Mouse (Mus musculus) heart, embryonic 11.5 days (tissue): Measurements from ENCODE around the gene Cfap61. TPM values are rescaled to one million over a fixed set of nuclear protein-coding genes. Genes with fewer than 3 reads are reported as not detected.

Experiments
- ATAC-seq: fragments of 200-750 bp; cut with Nextera tagmentation; replicated peaks from 2 replicates; pipeline ENCODE4 v1.8.0; 2017; ENCODE audit warnings: moderate library complexity; ENCODE audit not compliant: insufficient number of reproducible peaks, low FRiP score, low TSS enrichment
- H3K27ac ChIP-seq: fragments of 300-500 bp; sonication (generic); 2 replicates; pipeline ENCODE4 v1.5.1; 2014; ENCODE audit warnings: mild to moderate bottlenecking, low read depth, low read length
- H3K27me3 ChIP-seq: fragments of 300-500 bp; sonication (generic); 2 replicates; pipeline ENCODE4 v1.6.1; 2014; ENCODE audit warnings: mild to moderate bottlenecking, low read length, mixed read lengths; ENCODE audit not compliant: control insufficient read depth, insufficient read depth
- H3K36me3 ChIP-seq: fragments of 300-500 bp; sonication (generic); 2 replicates; pipeline ENCODE4 v1.6.1; 2014; ENCODE audit warnings: mild to moderate bottlenecking, low read length, moderate library complexity, mixed read lengths; ENCODE audit not compliant: control insufficient read depth, insufficient read depth
- H3K4me1 ChIP-seq: fragments of 300-500 bp; sonication (generic); 2 replicates; pipeline ENCODE4 v1.6.1; 2014; ENCODE audit warnings: low read length; ENCODE audit not compliant: control insufficient read depth, insufficient read depth
- H3K4me2 ChIP-seq: fragments of 300-500 bp; sonication (generic); 2 replicates; pipeline ENCODE4 v1.6.1; 2014; ENCODE audit warnings: mild to moderate bottlenecking, moderate library complexity
- H3K4me3 ChIP-seq: fragments of 300-500 bp; sonication (generic); 2 replicates; pipeline ENCODE4 v1.5.1; 2014; ENCODE audit warnings: low read depth, low read length
- H3K9ac ChIP-seq: fragments of 300-500 bp; sonication (generic); 2 replicates; pipeline ENCODE4 v1.6.1; 2014; ENCODE audit warnings: mild to moderate bottlenecking, low read depth, low read length, moderate library complexity
- H3K9me3 ChIP-seq: fragments of 300-500 bp; sonication (generic); replicated peaks from 2 replicates; pipeline ENCODE4 v1.6.1; 2016; ENCODE audit warnings: low read length; ENCODE audit not compliant: control insufficient read depth
- WGBS: fragments of 180-500 bp; shearing (Covaris S2); extraction: QIAGEN DNeasy Blood & Tissue Kit; methylation state at CpG from one replicate; pipeline ENCODE4 v1.1.7; 2014; ENCODE audit not compliant: insufficient replicate concordance; 5-methylcytosine and 5-hydroxymethylcytosine counted together
- polyA plus RNA-seq: library from polyadenylated mRNA; unstranded; fragments of >200 nt; fragmentation: Nextera tagmentation; extraction: Ambion mirVana; gene quantifications from 2 replicates; pipeline ENCODE4 v1.2.1, GENCODE M21; 2014

The Cfap61 gene
- polyA plus RNA-seq, 1 experiment from 2014 or later = 0.10 TPM

GRCm38 (mm10) chr2:146259787-146260560 is 325.4 kb downstream of the Cfap61 start:
- Histone ChIP-seq H3K27me3 (no peaks in the 10 kb centered on the region), H3K4me3 (no peak overlapping the region), H3K9me3 (no peaks in the 10 kb centered on the region), H3K36me3 (no peaks in the 10 kb centered on the region), H3K4me1 (peaks cover 18% of the 10 kb centered on the region), H3K4me2 (no peak overlapping the region), H3K9ac (no peak overlapping the region), H3K27ac (no peak overlapping the region)
- 50% methylated on average over 18 of the region's 18 CpGs for WGBS
- ATAC-seq = no peak

- 86% methylated on average over 4 of the region's 4 CpGs for WGBS
- no peak overlapping the region for H3K9ac ChIP-seq
Observed at GRCm38 (mm10) chr2:146261146-146261545, 326.6 kb downstream of the Cfap61 start.

GRCm38 (mm10) chr2:146262215-146262614 is 327.6 kb downstream of the Cfap61 start:
- Histone ChIP-seq H3K4me3 (no peak overlapping the region), H3K27ac (no peak overlapping the region), H3K4me1 (peaks cover 12% of the 10 kb centered on the region), H3K36me3 (no peaks in the 10 kb centered on the region), H3K9ac (no peak overlapping the region), H3K4me2 (no peak overlapping the region), H3K27me3 (no peaks in the 10 kb centered on the region), H3K9me3 (no peaks in the 10 kb centered on the region)
- WGBS = 29% methylated on average over 10 of the region's 10 CpGs
- ATAC-seq = no peak

More at GRCm38 (mm10) chr2:146261146-146261545, 326.6 kb downstream of the Cfap61 start:
- ATAC-seq = no peak
- Histone ChIP-seq H3K9me3 (no peaks in the 10 kb centered on the region), H3K4me2 (no peak overlapping the region), H3K4me3 (no peak overlapping the region), H3K36me3 (no peaks in the 10 kb centered on the region), H3K27me3 (no peaks in the 10 kb centered on the region), H3K27ac (no peak overlapping the region), H3K4me1 (peaks cover 18% of the 10 kb centered on the region)

GRCm38 (mm10) chr2:146262966-146263365 is 328.4 kb downstream of the Cfap61 start:
- no peak overlapping the region for H3K9ac ChIP-seq
- no peak overlapping the region for H3K4me3 ChIP-seq
- no peaks in the 10 kb centered on the region for H3K36me3 ChIP-seq
- H3K27me3 ChIP-seq = no peaks in the 10 kb centered on the region
- ATAC-seq = no peak
- H3K9me3 ChIP-seq = no peaks in the 10 kb centered on the region
- no peak overlapping the region for H3K4me2 ChIP-seq
- H3K4me1 ChIP-seq = peaks cover 10% of the 10 kb centered on the region
- no peak overlapping the region for H3K27ac ChIP-seq

Other genes with a start within 250 kb of the Cfap61 start
- gene Naa20, start 32.7 kb upstream of the Cfap61 start, polyA plus RNA-seq = 185 and 189 TPM in 2 replicates
- gene Crnkl1, start 230 bp downstream of the Cfap61 start, polyA plus RNA-seq = 20.4 and 23.5 TPM in 2 replicates